Mouse (Mus musculus) liver, embryonic 14.5 days (tissue): Measurements from ENCODE around the gene Imp3.
A peak's percentile ranks its signal among the peaks of the same experiment; 100 is the strongest.

Experiments
- CTCF ChIP-seq: IDR thresholded peaks from 2 replicates; pipeline ENCODE4 v1.5.1; 2016; ENCODE audit warnings: antibody characterized with exemption, low read depth, control low read depth
- EP300 ChIP-seq: IDR thresholded peaks from 2 replicates; pipeline ENCODE4 v1.6.1; 2016; ENCODE audit warnings: antibody characterized with exemption, low read depth

DNA sequence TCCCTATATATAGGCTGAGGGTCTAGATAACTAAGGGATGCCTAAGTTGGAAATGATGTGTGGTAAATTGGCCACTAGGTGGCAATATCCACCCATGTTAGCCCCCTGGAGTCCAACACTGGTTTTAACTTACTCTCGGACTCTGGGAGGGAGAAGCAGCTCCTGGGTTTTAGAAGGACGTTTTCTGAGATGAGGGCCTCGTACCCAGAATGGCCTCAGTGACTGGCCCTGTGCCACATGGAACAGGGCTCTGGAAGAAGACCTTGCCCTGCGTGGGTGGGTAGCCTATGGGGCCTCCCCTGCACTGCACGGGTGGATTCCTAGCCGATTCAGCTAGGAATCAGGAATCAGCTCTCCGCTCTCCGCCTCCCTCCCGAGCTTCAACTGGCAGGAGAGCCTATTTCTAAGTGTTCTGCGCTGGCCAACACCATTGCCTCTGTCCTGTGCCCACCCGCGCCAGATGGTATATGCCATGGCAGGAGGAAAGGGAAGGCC is 45.7 kb upstream of the Imp3 start:
- peak; percentile 82 for TF ChIP-seq CTCF
- TF ChIP-seq EP300: no peak
